Mouse (Mus musculus): ENCODE results near the gene Prss50.
"Not testable (repeated sequence)": the region's sequence is repeated elsewhere in the genome, so short reads cannot be mapped to it uniquely, and the experiment has no call there.

Prss50 gene

GRCm38 (mm10) chr9:110857781-110858472, at the start of gene Prss50:
TSS of gene Prss50 (plus strand) at chr9:110857967.
- in situ Hi-C loops (cut with MseI, MboI) = no loop called here

GRCm38 (mm10) chr9:110810051-110810450, 47.7 kb upstream of the Prss50 start:
- in situ Hi-C loops (cut with MseI, MboI) = no loop called here

- in situ Hi-C loops (cut with MseI, MboI) = no loop called here
Observed at GRCm38 (mm10) chr9:110813789-110814188, 44.0 kb upstream of the Prss50 start, which contains the start of gene Prss44. TSS of gene Prss44 (plus strand) at chr9:110813994.

GRCm38 (mm10) chr9:110820546-110820945, 37.2 kb upstream of the Prss50 start:
- in situ Hi-C loops (cut with MseI, MboI) = not testable (repeated sequence)

- in situ Hi-C loops (cut with MseI, MboI) = no loop called here
Observed at GRCm38 (mm10) chr9:110821436-110821835, 36.3 kb upstream of the Prss50 start.

GRCm38 (mm10) chr9:110825426-110825825, 32.3 kb upstream of the Prss50 start:
- in situ Hi-C loops (cut with MseI, MboI) = no loop called here

- in situ Hi-C loops (cut with MseI, MboI) = no loop called here
Observed at GRCm38 (mm10) chr9:110825832-110826231, 31.9 kb upstream of the Prss50 start.

- in situ Hi-C loops (cut with MseI, MboI) = no loop called here
Observed at GRCm38 (mm10) chr9:110826390-110826789, 31.4 kb upstream of the Prss50 start, which contains the start of gene Prss43. TSS of gene Prss43 (plus strand) at chr9:110826690.

- in situ Hi-C loops (cut with MseI, MboI) = no loop called here
Observed at GRCm38 (mm10) chr9:110833021-110833420, 24.7 kb upstream of the Prss50 start.

- in situ Hi-C loops (cut with MseI, MboI) = no loop called here
Observed at GRCm38 (mm10) chr9:110834411-110834810, 23.4 kb upstream of the Prss50 start, which contains the start of gene Prss45. TSS of gene Prss45 (plus strand) at chr9:110834588.

- in situ Hi-C loops (cut with MseI, MboI) = no loop called here
Observed at GRCm38 (mm10) chr9:110834961-110835360, 22.8 kb upstream of the Prss50 start.

GRCm38 (mm10) chr9:110836112-110836511, 21.7 kb upstream of the Prss50 start:
- in situ Hi-C loops (cut with MseI, MboI) = no loop called here

- in situ Hi-C loops (cut with MseI, MboI) = no loop called here
Observed at GRCm38 (mm10) chr9:110840905-110841304, 16.9 kb upstream of the Prss50 start.

GRCm38 (mm10) chr9:110841438-110841837, 16.3 kb upstream of the Prss50 start:
- in situ Hi-C loops (cut with MseI, MboI) = no loop called here

- in situ Hi-C loops (cut with MseI, MboI) = no loop called here
Observed at GRCm38 (mm10) chr9:110844206-110844605, 13.6 kb upstream of the Prss50 start, which contains the start of gene Prss46. TSS of gene Prss46 (plus strand) at chr9:110844506.

GRCm38 (mm10) chr9:110849162-110849561, 8.6 kb upstream of the Prss50 start:
- in situ Hi-C loops (cut with MseI, MboI) = no loop called here

- in situ Hi-C loops (cut with MseI, MboI) = no loop called here
Observed at GRCm38 (mm10) chr9:110855903-110856302, 1.9 kb upstream of the Prss50 start.

GRCm38 (mm10) chr9:110856920-110857319, 847 bp upstream of the Prss50 start:
- in situ Hi-C loops (cut with MseI, MboI) = no loop called here

GRCm38 (mm10) chr9:110858523-110858922, 756 bp downstream of the Prss50 start:
- in situ Hi-C loops (cut with MseI, MboI) = no loop called here

GRCm38 (mm10) chr9:110858967-110859596, 1.3 kb downstream of the Prss50 start:
- in situ Hi-C loops (cut with MseI, MboI) = no loop called here

- in situ Hi-C loops (cut with MseI, MboI) = loop anchor here (5.0 to 10.0 kb wide), 3 partner anchors 79 to 146 kb away; no protein-coding TSS in a partner anchor
Observed at GRCm38 (mm10) chr9:110871030-110871429, 13.3 kb downstream of the Prss50 start.
